Mouse (Mus musculus) right cerebral cortex, postnatal 14 days (tissue): Measurements from ENCODE around the gene Gpr107.
A peak's percentile ranks its signal among the peaks of the same experiment; 100 is the strongest.

ENCODE experiments used
- DNase-seq: peaks from one replicate; pipeline ENCODE4 v3.0.0; 2022

The Gpr107 gene

DNA sequence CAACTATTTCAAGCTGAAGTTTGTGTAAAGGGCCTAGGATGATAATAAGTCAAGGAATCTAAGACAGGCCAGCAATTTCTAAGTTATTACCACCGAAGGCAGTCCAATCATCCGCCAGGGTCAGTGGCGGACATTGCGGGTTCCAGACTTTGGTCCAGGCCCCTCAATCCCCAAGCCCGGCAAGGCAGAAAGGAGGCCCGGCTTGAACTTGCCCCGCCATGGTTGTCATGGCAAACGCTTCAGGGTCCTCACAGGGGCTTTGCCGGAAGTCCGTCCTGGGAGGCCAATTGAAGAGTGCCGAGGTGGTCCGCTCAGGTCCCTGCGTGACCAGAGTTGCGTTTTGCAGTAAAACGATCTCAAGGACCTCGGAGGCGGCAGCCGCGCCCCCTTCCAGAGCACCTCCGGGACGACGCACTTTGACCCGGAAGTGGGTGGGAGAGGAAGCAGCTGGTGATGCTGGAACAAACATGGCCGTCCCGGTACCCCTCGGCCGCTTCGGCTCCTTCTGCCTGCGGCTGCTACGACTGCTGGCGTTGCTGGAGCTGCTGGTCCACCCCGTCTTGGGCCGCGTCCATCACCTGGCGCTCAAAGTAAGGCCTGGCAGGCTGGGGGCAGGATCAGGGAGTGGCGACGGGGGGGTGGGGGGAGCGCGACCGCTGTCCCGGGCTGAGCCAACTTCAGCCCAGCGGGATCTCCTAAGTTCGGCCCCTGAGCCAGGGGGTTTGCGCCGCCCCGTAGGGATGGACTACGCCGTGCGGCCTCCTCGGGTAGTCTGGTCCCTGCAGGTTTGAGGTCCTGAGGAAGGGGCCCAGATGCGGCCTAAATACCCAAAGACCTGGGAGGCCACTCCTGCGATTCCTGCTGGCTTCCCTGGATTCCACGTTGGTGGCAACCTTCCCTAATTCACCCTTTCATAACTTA is at the start of gene Gpr107:
Gene Gpr107, plus strand, starts transcription at position 425 of the 921 bp plus-strand sequence.
- peak; percentile 74 for DNase-seq

DNA sequence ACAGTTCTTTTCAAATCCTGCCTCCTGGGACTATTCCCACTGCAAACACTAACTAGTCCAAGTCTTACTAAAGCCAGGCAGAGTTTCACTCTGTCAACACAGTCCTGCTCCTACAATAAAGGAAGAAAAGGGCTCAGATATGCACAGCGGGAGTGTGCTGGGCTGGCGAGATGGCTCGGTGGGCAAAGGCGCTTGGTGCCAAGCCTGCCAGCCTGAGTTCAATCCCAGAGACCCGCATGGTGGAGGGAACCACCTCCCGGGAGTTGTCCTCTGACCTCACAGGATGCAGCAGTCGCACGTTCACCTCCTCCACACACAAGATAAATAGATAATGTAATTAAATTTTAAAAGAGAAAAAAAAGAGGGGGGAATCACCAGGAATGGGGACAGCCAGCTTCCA is 48.8 kb upstream of the Gpr107 start:
- DNase-seq: no peak

DNA sequence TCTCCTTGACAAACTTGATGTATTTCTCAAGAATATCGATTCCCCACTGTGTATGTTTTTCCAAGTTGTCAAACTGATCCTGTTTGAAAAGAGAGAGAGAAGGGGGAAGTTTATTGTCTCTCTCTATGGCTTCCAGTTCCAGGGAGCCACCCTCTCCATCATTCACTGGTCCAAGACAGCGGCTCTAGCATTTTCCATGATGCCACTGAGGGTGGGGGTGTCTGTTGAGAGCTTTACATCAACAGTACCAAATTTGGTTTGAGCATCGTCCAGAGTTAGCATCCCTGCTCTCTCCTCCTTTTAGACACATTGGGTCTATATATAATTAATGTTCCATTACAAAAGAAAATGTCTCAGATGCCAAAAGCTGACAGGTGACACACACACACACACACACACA is 46.8 kb upstream of the Gpr107 start:
- DNase-seq: no peak

DNA sequence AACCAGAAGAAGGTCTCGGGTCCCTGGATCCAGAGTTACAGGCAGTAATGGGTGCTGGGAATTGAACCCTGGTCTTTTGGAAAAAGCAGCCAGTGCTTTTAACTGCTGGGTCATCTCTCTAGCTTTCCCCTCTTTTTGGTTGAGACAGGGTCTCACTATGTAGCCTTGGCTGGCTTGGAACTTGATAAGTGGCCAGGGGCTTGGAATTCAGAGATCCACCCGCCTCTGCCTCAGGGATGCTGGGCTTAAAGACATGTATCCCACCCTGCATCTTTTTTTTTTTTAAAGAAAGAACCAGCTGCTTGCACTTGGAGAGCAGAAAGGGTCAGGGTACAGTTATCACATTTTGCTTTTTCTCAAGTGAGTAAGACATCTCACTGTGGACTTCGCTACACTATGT is 46.1 kb upstream of the Gpr107 start:
- DNase-seq: no peak

DNA sequence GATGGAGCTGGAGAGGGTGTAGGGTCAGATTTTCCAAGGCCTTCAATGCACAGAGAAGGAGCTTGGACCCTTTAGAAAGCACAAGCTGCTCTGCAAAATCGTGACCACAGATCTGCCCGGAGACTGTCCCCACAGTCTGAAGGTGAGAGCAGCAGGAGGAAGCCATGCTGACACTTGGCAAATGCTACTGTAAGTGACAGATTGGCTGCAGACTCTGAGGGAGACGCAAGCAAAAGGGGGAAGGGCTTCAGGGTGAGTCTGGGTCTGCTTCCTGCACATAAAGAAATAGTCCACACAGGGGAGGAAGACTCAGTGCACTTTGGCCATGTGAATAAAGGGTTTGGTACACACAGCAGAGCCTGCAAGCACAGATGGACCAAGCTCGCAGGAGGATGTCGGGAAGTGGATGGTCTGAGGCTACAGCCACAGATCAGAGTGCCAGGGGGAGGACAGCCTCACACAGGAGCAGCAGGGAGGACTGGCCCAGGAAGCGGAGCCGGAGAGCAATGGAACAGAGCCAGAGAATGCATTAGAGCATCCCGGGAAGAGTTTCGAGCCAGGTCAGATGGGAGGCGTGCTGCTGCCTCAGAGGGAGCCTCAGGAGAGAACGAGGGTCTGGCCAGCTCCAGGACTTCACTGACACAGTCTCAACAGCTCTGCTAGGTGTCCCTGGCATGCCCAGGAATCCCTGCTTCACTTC is 45.3 kb upstream of the Gpr107 start:
- DNase-seq: no peak

DNA sequence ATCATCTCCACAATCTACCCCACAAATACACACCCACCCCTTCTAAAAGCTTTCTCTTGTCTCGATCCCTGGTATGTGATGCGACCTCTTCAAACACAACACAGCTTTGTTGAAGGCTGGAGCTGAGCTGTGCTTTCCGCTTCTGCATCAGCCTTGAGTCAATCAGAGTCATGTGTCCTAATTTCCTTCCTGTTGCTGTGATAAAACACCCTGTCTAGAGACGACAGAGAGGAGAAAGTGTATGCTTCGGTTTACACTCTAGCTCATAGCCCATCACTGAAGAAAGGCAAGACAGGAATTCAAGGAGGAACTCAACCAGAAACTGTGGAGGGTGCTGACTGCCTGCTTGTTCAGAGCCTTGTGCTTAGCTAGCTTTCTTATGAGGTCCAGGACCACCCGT is 43.9 kb upstream of the Gpr107 start:
- no peak for DNase-seq

DNA sequence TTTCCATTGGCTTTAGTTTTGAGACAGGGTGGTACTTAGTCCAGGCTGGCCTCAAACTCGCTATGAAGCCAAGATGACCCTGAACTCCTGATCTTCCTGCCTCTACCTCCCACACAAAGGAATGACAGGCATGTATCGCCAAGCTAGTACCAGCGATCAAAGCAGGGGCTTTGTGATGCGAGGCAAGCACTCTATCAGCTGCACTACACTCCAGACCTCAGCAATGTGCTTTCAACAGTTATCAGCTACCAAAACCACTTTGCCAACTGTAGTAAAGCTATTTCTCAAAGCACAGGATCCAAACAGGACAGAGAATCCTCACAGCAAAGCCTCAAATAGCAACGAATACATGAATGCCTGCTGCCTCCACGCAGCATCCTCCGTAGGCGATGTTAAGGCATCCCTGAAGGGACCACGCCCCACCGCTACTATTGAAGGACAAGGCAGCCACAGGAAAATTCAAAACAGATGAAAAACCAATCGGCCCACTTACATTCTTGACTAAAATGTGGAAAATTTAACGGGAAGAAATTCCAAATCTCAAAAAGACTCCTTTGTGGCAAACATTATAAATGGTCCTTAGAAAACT is 42.1 kb upstream of the Gpr107 start:
- DNase-seq: no peak

DNA sequence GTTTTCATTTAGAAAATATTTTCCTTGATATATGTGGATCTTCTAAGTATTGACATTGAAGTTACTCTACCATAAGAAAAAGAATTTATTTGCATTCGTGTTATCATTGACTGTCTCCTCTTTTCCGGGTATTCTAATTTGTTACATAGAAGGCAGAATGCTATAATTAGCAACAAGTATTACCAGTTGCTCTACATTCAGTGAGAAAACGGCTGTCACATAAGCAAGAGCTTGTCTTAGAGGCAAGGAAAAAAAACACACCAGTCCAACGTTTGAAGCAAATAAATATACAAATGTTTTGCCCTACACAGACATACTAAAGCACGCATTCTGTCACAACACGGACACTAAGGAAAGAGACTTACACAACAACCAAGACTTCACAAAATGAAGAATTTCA is 40.4 kb upstream of the Gpr107 start:
- no peak for DNase-seq

DNA sequence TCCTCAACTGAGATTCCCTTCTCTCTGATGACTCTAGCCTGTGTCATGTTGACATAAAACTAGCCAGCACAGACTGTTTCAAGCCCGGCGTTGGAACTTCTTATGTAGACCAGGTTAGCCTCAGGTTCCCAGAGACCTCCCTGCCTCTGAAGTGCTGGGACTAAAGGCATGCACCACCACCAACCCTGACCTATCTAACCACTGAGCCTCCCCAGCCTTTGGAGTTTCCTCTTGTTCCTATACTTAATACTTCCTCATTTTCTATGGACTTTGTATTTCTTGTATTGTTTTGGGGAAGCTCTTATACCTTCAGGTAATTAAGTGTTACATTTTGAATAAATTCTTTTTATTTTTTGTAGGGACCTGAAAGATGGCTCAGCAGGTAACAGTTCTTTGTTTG is 37.9 kb upstream of the Gpr107 start:
- no peak for DNase-seq

DNA sequence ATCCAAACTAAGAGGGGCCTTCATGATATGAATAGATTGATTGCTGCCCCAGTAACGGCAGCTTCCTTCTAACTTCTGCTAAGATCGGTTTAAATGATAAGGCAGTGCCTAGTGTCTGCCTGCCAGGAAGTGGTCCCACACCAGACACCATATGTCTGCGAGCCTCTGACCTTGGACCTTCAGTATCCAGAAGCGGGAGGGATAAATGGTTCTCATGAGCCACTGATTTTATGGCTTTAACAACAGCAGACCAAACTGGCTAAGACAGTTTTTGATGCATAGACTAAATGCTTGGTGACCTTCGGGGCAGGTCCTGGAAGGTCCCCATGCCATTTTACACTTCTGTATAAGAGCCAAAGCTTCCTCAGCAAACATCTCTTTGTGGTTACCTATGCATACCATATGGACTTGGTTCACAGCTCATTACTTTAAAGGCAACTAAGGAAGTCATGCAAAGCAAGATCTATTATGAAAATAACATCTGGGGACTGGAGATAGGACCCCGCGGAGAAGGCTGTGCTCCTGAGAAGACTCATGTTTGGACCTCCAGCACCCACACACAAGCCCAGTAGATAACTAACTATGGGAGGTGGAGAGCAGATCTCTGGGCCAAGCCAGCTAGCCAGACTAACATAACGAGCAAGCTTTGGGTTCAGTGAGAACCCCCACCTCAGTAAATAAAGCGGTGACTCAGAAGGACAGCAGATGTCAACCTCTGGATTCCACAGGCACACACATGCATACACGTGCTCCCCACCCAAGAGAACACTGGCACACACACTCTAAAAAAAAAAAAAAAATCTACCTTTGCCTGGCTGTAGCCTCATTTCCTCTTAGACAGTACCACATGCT is 36.8 kb upstream of the Gpr107 start:
- no peak for DNase-seq

DNA sequence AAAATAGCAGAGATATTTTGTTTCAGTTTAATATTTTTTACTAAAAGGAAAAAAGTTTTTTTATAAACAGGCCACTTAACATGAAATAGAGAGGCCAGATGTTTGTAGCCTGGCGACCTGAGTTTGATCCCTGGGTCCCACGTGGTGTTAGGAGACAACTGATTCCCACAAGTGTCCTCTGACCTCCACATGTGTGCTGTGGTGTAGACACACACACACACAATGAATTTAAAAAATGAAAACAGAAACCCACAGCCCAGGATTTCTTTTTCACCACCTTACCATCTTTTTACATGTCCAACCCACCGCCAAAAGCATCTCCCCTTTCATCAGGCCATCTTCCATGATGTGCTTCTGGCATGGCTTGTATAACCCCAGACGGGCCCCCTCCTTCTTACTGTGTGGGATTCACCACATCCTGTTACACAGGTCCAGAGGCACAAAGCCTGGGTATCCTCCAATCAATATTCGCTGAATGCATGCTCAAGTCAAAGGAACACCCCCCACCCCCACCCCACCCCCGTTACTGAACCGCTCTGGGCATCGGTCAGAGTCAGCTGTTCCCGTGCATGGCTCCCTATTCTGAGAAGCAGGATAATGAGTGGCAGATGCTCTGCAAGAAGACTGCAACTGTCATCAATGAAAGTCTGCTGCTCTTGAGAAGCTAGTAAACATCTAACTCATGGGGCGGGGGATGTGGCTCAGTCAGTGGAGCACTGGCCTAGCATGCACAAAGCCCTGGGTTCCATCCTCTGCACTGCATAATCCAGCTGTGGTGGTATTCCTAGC is 36.0 kb upstream of the Gpr107 start:
- DNase-seq: no peak

DNA sequence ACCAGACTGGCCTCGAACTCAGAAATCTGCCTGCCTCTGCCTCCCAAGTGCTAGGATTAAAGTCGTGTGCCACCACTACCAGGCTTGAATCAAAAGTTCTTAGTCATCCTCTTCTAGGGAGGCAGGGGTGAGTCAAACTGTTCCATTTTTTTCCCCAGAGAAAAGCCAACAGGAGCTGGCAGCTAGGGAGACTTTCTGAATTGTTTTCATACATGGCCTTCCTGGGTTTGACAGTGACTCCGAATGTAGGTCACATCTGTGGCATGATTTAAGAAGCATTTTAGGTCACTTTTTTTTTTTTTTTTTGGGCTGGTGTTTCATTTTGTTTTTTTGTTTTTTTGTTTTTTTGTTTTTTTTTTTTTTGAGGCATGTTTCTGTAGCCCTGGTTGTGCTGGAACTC is 33.9 kb upstream of the Gpr107 start:
- DNase-seq: no peak

DNA sequence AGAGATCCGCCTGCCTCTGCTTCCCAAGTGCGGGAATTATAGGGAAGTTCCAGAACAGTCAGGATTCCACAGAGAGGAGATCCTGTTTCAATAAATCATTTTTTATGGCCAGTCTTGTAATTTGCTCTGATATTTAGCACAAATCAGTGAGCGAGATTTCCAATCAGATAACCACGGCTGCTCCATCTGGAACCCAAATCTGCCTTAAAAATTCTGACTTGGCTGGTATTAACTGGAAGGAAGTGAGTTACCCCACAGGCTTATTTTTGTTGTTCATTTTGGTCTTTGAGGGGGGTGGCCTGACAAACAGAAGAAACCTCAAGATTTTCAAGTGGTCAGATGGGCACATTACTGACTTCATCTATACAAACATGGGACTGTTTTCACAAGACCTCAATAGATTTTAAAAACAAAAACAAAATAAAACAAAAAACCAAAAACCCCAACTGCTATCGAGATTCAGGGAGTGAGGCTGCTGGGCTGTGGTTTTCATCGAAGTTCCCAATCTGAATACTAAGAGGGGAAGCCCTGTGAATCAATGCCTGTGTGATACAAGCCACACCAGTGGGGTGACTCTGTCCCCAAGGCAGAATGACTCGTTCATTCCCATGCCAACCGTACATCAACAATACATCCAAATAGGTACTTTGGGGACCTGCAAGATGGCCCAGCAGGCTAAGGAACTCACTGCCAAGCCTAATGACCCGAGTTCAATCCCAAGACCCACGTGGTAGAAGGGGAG is 33.3 kb upstream of the Gpr107 start:
- no peak for DNase-seq

DNA sequence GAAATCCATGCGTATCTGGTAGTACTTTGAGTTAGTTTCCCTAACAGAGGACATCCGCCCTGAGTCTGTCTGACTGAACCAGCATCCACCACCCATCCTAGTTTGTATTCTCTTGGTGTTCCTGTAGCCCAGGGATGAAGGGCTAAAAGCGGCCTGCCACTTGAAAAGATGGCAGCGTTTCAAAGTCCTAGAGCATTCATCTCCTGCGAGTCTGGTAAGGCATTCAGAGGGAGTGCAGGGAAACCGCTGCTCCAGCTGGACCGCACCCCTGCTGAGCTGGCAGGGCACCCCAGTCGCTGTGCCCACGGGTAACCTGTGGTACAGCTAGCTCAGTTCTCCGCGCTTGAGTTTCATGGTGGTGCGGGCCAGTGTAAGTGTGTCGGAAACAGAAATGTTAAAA is 32.3 kb upstream of the Gpr107 start:
- DNase-seq: no peak

DNA sequence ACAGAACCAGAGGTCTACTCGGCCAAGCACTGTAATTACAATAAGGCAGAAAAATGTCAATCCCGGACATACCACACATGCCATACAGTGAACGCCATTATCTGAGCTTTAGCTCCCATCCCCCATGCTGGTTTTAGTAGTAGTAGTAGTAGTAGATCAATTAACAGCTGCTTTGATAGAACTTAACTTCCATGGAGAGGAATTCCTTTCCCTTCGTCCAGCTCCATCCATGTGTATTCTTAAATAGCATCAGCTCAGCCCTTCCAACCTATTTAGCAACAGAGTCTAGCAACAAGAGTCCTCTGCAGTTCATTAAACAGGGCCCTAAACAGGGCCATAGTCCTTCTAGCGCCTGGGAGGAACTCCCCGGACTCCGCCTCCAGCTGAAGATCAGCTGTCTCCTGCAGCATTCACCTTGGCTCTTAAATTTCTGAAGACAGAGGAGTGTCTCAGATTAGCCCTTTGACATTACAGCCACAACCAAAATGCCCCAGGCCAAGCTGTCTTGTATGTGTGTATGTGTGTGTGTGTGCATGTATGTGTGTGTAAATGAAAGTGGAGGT is 30.9 kb upstream of the Gpr107 start:
- no peak for DNase-seq

DNA sequence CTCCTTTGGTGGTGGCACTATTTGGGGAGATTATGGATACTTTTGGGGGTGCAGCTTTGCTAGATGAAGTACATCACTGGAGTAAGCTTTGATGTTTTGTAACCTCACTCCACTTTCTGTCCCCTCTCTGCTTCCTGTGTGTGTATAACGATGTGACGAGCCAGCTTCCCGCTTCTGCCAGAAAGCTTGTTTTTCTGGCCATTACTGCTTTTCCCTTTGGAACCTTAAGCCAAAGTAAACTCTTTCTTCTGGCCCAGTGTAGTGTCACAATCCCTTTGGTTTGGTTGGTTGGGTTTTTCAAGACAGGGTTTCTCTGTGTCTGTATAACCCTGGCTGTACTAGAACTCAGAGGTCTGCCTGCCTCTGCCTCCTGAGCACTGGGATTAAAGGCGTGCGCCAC is 29.3 kb upstream of the Gpr107 start:
- DNase-seq: no peak

DNA sequence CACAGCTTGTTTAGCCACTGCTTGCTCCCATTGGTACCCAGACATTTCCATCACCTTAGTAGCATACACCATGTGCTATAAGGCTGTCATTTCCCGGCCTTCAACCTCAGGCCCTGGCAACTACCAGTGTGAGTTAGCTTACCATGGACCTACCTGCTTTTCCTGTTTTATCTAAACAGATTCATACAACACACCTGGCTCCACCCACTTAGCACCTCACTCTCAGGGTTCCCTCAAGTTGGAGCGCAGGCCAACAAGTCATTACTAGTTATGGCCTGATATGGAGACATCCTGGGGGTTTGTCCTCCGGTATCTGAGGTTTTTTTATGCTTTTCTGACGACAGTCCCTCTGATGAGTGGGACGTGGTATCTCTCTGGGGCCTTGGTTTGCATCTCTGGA is 28.6 kb upstream of the Gpr107 start:
- no peak for DNase-seq

DNA sequence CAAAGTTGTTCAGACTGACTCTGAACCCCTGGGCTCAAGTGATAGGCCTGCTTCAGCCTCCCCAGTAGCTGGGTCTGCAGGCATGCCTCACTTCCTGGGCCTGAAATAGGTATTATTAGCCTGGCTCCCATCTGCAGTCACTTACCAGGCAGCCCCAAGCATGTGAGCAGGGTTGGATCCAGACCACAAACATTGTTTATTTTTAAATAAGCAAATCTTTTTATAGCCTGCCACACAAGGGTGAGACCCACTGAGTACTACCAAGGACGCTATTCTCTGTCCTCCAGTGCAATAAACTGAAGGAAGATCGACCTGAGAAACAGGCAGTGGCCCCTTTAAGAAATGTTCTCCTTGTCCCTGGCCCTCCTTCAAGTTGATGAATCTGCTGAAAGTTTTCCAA is 27.4 kb upstream of the Gpr107 start:
- DNase-seq: no peak

DNA sequence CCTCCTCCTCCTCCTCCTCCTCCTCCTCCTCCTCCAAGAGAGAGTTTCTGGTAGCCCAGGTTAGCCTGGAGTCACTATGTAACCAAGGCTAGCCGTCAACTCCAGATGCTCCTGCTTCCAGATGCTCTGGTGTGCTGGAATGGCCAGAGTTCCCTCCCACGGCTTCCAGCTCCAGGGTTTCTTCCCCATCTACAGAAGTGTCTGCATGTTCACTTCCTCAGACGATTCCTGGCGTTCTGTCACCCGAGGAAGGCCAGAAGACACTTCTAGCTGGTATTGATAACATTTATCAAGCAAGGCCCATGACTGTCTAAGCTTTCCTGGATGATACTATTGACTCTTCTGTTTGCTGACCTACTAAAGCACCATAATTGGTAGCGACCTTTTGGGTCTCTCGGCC is 27.0 kb upstream of the Gpr107 start:
- no peak for DNase-seq

DNA sequence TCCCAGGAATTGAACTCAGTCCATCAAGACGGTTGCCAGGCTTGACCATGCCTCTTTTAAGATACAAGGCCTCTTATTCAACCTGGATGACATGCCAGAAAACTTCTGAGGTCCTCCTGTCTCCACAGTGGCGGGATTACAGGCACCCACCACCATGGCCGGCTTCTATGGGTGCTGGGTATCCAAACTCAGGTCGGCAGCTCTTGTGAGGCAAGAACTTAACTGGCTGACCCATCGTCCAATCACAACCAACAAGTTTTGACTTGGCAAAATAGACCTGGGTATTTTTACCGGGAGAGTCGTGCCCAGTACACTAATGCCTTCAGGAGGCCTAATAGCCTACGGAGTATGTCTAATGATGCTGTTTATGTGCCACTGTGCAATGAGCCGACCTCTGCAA is 26.1 kb upstream of the Gpr107 start:
- DNase-seq: no peak

DNA sequence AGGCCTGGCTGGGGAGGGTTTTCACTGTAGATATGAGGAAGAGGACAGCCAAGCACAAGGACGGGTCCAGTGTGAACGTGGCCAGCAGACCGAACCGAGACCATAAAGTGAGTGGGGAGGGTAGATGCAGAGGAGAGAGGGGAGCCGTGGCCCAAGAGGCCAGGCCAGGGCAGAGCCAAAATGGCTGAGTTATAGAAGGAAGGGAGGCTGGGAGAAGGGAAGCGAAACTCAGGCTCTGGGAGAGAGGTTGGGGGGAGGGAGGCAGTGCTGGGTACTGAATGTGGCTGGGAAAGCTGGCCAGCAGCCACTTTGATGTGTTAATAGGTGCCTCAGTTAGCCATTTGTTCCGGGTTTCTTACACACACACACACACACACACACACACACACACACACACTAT is 24.9 kb upstream of the Gpr107 start:
- DNase-seq: no peak
